Mouse (Mus musculus) cortical plate, adult 2 months (tissue): ENCODE results near the gene Gm20509.

Source experiments
- CTCF ChIP-seq: fragments of 200-500 bp; IDR thresholded peaks from 2 replicates; pipeline ENCODE4 v1.5.1; 2011; ENCODE audit warnings: mild to moderate bottlenecking, control low read depth, low read length; ENCODE audit not compliant: insufficient read depth; ENCODE audit errors: extremely low read depth
- POLR2A ChIP-seq: fragments of 200-500 bp; IDR thresholded peaks from 2 replicates; pipeline ENCODE4 v1.6.1; 2011; ENCODE audit warnings: mild to moderate bottlenecking, low read length, control low read depth; ENCODE audit not compliant: insufficient read depth; ENCODE audit errors: extremely low read depth

DNA sequence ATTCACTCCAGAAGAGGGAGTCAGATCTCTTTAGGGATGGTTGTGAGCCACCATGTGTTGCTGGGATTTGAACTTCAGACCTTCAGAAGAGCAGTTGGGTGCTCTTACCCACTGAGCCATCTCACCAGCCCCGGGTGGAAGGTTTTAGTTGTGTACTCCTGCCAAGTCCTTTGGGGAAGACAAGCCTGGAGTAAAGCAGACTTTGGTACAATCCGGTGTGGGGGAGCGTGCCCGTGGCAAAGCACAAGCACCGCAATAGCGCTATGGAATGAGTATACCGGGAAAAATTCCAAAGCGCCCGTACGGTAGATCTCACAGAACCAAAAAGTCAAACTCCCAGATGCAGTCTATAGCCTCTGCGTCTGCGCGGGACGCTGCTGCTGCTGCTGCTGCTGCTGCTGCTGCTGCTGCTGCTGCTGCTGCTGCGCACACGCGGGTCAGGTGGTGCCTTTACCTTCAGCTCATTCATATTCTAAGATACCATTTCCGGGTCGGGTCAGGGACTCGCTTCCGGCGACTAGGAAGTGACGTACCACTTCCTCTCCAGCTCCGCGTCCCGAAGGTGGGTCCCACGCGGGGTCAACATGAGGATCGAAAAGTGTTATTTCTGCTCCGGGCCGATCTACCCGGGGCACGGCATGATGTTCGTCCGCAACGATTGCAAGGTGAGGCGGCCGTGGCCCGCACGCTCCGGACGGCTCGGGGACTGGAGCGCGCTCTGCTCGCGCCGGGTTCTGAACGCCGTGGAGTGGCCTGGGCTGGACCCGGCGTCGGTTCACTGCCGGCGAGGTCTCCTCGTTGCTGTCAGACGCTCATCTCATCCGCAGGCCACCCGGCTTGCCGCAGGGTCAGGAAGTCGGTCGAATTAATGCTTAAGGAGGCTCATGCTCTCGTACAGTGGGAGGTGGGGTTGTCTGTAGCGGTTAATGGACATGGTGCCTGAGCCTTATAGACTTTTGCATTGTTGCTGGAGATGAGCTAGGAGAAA is 10.9 kb downstream of the Gm20509 start, which contains the start of gene Rsl24d1:
- no peak for TF ChIP-seq CTCF
- no peak for TF ChIP-seq POLR2A
